Mouse (Mus musculus) kidney, postnatal 25 days (tissue): Measurements from ENCODE around the gene Flg2.

Source experiments
- DNase-seq, 2 experiments: peaks; one replicate each; pipeline ENCODE4 v3.0.0; 2021; ENCODE audit warnings: mixed read lengths in 2 of 2

The Flg2 gene

GRCm38 (mm10) chr3:93196978-93197377 is at the start of gene Flg2:
TSS of gene Flg2 (plus strand) at chr3:93197278.
- no peak for DNase-seq

DNA sequence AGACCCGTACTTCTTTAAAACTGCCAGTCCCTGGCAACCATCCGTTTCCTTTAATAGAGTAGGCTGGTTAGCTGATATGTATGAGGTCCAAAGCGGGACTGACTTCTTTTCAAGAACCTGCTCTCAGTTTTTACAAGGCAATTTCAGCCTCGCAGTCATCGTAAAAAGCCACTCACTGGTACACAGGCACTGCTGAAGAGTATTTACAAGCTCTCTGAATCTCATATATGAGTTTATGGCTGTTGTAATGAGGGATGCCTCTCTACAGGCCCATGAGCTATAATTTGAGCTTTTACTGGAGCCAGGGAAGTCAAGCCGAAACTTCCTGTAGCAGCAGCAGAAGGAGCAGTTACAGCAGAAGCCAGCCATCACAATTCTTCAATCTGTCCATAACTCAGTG is 34.6 kb upstream of the Flg2 start:
- no peak for DNase-seq

- no peak for DNase-seq
These were observed 34.0 kb upstream of the Flg2 start for GRCm38 (mm10) chr3:93162996-93163592.

- no peak for DNase-seq
These were observed 16.2 kb upstream of the Flg2 start for GRCm38 (mm10) chr3:93180856-93181255.

- DNase-seq: no peak
These were observed 4.9 kb downstream of the Flg2 start for GRCm38 (mm10) chr3:93201955-93202354.

GRCm38 (mm10) chr3:93202499-93202898 is 5.4 kb downstream of the Flg2 start:
- no peak for DNase-seq
